Mouse (Mus musculus) E14TG2a.4 (cell line): Measurements from ENCODE around the gene Per1.

Experiments used
- CTCF ChIP-seq: conservative IDR thresholded peaks from 2 replicates; pipeline ENCODE4 v1.5.1; 2014; ENCODE audit warnings: low read length
- POU5F1 ChIP-seq: IDR thresholded peaks from 2 replicates; pipeline ENCODE4 v1.6.1; 2014; ENCODE audit warnings: low read length, borderline replicate concordance

GRCm38 (mm10) chr11:69060448-69061254 is 34.4 kb upstream of the Per1 start:
- no peak for TF ChIP-seq CTCF
- no peak for TF ChIP-seq POU5F1
